ENCODE assay signal across 9 mouse cellular contexts in genomic region chr6:85510476-85510875, GRCm38 (mm10). TPM values are rescaled to one million over a fixed set of nuclear protein-coding genes. Genes with fewer than 3 reads are reported as not detected.
DNase-seq lines count a peak whose midpoint lies in the region; ATAC-seq and TF ChIP-seq lines count a peak whose summit lies in the region.
"Had no signal": no experiment of that assay in that cellular context is flagged by ENCODE, and none has a peak within 500 bp of the region (broad histone marks: within the 10 kb centered on the region; RNA-seq: fewer than 3 reads in every experiment).

No protein-coding gene starts in this region.

- no peaks in the 10 kb centered on the region for H3K4me1 ChIP-seq in intestine, postnatal 0 days (replicated peaks; ENCODE audit: control insufficient read depth, insufficient read depth, low read length)
- H3K4me1 ChIP-seq in intestine, embryonic 16.5 days (ENCODE audit: control insufficient read depth, insufficient read depth, low read length) = peaks cover 20% of the 10 kb centered on the region
- H3K4me1 ChIP-seq in MEL (ENCODE audit: control insufficient read depth in 1 of 2, insufficient read depth in 2 of 2, low read length in 2 of 2) = no peaks in the 10 kb centered on the region
- H3K4me1 ChIP-seq in limb, embryonic 11.5 days (ENCODE audit: control insufficient read depth, insufficient read depth, low read length) = peaks cover 18% of the 10 kb centered on the region

- H3K4me2 ChIP-seq in intestine, postnatal 0 days (replicated peaks; ENCODE audit: low read depth) = no peak overlapping the region
- H3K4me2 ChIP-seq in intestine, embryonic 16.5 days (ENCODE audit: low read depth, low read length) = no peak overlapping the region
- H3K4me2 ChIP-seq in limb, embryonic 11.5 days (ENCODE audit: low read depth, severe bottlenecking) = no peak overlapping the region

- no peak overlapping the region for H3K4me3 ChIP-seq in intestine, postnatal 0 days (ENCODE audit: low read depth, low read length)
- H3K4me3 ChIP-seq in intestine, embryonic 16.5 days (ENCODE audit: low read length) = no peak overlapping the region
- no peak overlapping the region for H3K4me3 ChIP-seq in MEL (ENCODE audit: control insufficient read depth in 1 of 2, insufficient read depth in 1 of 2, low read depth in 2 of 2, low read length in 2 of 2)
- H3K4me3 ChIP-seq in limb, embryonic 11.5 days (ENCODE audit: low read depth, low read length) = no peak overlapping the region

- DNase-seq in MEL (ENCODE audit: low read depth, low spot score) = peak; percentile 18
- peak; percentile 91 for DNase-seq in brain, adult 2 months (ENCODE audit: low read depth, low spot score)
- peak; percentile 56 to 76 for DNase-seq in frontal cortex, postnatal 14 days (ENCODE audit: low spot score in 2 of 2)
- peak; percentile 76 for DNase-seq in limb, embryonic 11.5 days (ENCODE audit: low spot score)
- peak; percentile 87 for DNase-seq in right cerebral cortex, postnatal 4 days

- H3K79me2 ChIP-seq in MEL (ENCODE audit: control insufficient read depth, insufficient read depth, low read length, poor library complexity) = no peaks in the 10 kb centered on the region

- H3K27ac ChIP-seq in intestine, postnatal 0 days (ENCODE audit: low read depth, low read length) = no peak overlapping the region
- H3K27ac ChIP-seq in intestine, embryonic 16.5 days (ENCODE audit: low read length) = no peak overlapping the region
- no peak overlapping the region for H3K27ac ChIP-seq in MEL (ENCODE audit: control insufficient read depth, low read depth, low read length)
- H3K27ac ChIP-seq in limb, embryonic 11.5 days (replicated peaks; ENCODE audit: low read depth, low read length) = no peak overlapping the region
- H3K27ac ChIP-seq: limb, embryonic 13.5 days had no signal

- no peak overlapping the region for H3K9ac ChIP-seq in intestine, postnatal 0 days (ENCODE audit: low read depth, low read length)
- no peak overlapping the region for H3K9ac ChIP-seq in intestine, embryonic 16.5 days (ENCODE audit: low read depth, low read length)
- H3K9ac ChIP-seq in MEL (ENCODE audit: control insufficient read depth, low read depth, low read length, poor library complexity, severe bottlenecking) = no peak overlapping the region
- no peak overlapping the region for H3K9ac ChIP-seq in limb, embryonic 11.5 days (ENCODE audit: low read length)
- H3K9ac ChIP-seq: limb, embryonic 13.5 days had no signal

- TF ChIP-seq EP300 in MEL (IDR thresholded peaks at IDR 0.05; ENCODE audit: low read depth in 1 of 2, low read length in 2 of 2) = no peak

- H3K9me3 ChIP-seq in intestine, postnatal 0 days (ENCODE audit: control insufficient read depth) = no peaks in the 10 kb centered on the region
- no peaks in the 10 kb centered on the region for H3K9me3 ChIP-seq in intestine, embryonic 16.5 days (ENCODE audit: control insufficient read depth, low read length)
- no peaks in the 10 kb centered on the region for H3K9me3 ChIP-seq in MEL (replicated peaks; ENCODE audit: insufficient read depth, low read length)
- H3K9me3 ChIP-seq in limb, embryonic 11.5 days (ENCODE audit: control insufficient read depth, low read length) = no peaks in the 10 kb centered on the region

- 6% methylated on average over 6 of the region's 6 CpGs for WGBS in intestine, postnatal 0 days
- WGBS in intestine, embryonic 16.5 days = 7% methylated on average over 6 of the region's 6 CpGs
- 2% methylated on average over 6 of the region's 6 CpGs for WGBS in limb, embryonic 11.5 days

- peak; percentile 70 for TF ChIP-seq CTCF in intestine, postnatal 0 days (IDR thresholded peaks at IDR 0.05; ENCODE audit: low read depth)
- peak in 2 of 3 experiments; percentile 62 to 64; a peak in 5 of 6 replicates for TF ChIP-seq CTCF in MEL (IDR thresholded peaks at IDR 0.05 in 2 of 3, conservative IDR thresholded peaks at IDR 0.05 in 1 of 3; ENCODE audit: control insufficient read depth in 1 of 3, insufficient read depth in 1 of 3, low read depth in 2 of 3, low read length in 3 of 3, poor library complexity in 1 of 3, severe bottlenecking in 1 of 3)

- no peak for TF ChIP-seq POLR2A in MEL (IDR thresholded peaks at IDR 0.05; ENCODE audit: control insufficient read depth in 1 of 2, insufficient read depth in 1 of 2, low read depth in 1 of 2, low read length in 2 of 2, poor library complexity in 1 of 2)

- peaks cover 49% of the 10 kb centered on the region for H3K27me3 ChIP-seq in intestine, postnatal 0 days (replicated peaks; ENCODE audit: control insufficient read depth, insufficient read depth, low read length)
- peaks cover 56% of the 10 kb centered on the region for H3K27me3 ChIP-seq in intestine, embryonic 16.5 days (replicated peaks; ENCODE audit: control insufficient read depth, insufficient read depth, low read length)
- H3K27me3 ChIP-seq in MEL (ENCODE audit: control insufficient read depth in 1 of 2, insufficient read depth in 2 of 2, low read length in 2 of 2) = no peaks in the 10 kb centered on the region
- peaks cover 54% of the 10 kb centered on the region for H3K27me3 ChIP-seq in limb, embryonic 11.5 days (ENCODE audit: control insufficient read depth, insufficient read depth, low read length)

- ATAC-seq in intestine, postnatal 0 days = no peak
- no peak for ATAC-seq in intestine, embryonic 16.5 days
- ATAC-seq in limb, embryonic 11.5 days (ENCODE audit: insufficient number of reproducible peaks, low FRiP score, low TSS enrichment, low read depth) = no peak
- ATAC-seq in erythroid progenitor cell, adult 5-6 weeks (replicated peaks; ENCODE audit: low FRiP score, poor library complexity, severe bottlenecking) = no peak

- H3K36me3 ChIP-seq in intestine, postnatal 0 days (ENCODE audit: control insufficient read depth, insufficient read depth) = no peaks in the 10 kb centered on the region; the same call in 1 of the 2 replicates
- H3K36me3 ChIP-seq in intestine, embryonic 16.5 days (ENCODE audit: control insufficient read depth, insufficient read depth, low read length) = no peaks in the 10 kb centered on the region
- H3K36me3 ChIP-seq in MEL (ENCODE audit: control insufficient read depth in 1 of 2, insufficient read depth in 2 of 2, low read length in 2 of 2) = no peaks in the 10 kb centered on the region
- H3K36me3 ChIP-seq in limb, embryonic 11.5 days (ENCODE audit: control insufficient read depth, insufficient read depth, low read length) = no peaks in the 10 kb centered on the region
- H3K36me3 ChIP-seq: limb, embryonic 13.5 days had no signal

- peak; percentile 19 for TF ChIP-seq RAD21 in MEL (IDR thresholded peaks at IDR 0.05; ENCODE audit: low read depth, low read length)

TF ChIP-seq in MEL, 35 proteins besides CTCF, POLR2A, EP300 and RAD21 (continues in another document):
- TF ChIP-seq SMC3 (IDR thresholded peaks at IDR 0.05; ENCODE audit: low read depth, low read length) (peak; percentile 61), ZC3H11A (IDR thresholded peaks at IDR 0.05; ENCODE audit: low read depth, low read length) (0 out of 2 replicates have a peak, but pooled peaks have one; percentile 6), ZKSCAN1 (IDR thresholded peaks at IDR 0.05; ENCODE audit: low read depth, low read length) (no peak), CHD1 (IDR thresholded peaks at IDR 0.05; ENCODE audit: low read depth, low read length) (no peak), HCFC1 (IDR thresholded peaks at IDR 0.05; ENCODE audit: low read depth, low read length) (no peak)

RNA-seq across cellular contexts. Expression of gene Egr4, which starts 2.9 kb away (rescaled TPM):
- not detected in 2 replicates for polyA plus RNA-seq in intestine, postnatal 0 days (2015; fragmentation: Nextera tagmentation; extraction: Ambion mirVana)
- not detected in 2 replicates for polyA plus RNA-seq in intestine, embryonic 16.5 days (2015; fragmentation: Nextera tagmentation; extraction: Ambion mirVana)
- not detected in 2 replicates for total RNA-seq in MEL (2012; rRNA removed)
- not detected for polyA plus RNA-seq in MEL (2012; ENCODE audit: insufficient read depth in 1 of 2, insufficient read length in 2 of 2, low read depth in 1 of 2, low replicate concordance in 2 of 2, missing spikeins in 1 of 2)
- polyA plus RNA-seq in limb, embryonic 11.5 days (2014; fragmentation: Nextera tagmentation; extraction: Ambion mirVana) = not detected in 2 replicates
- total RNA-seq in erythroid progenitor cell, adult 5-6 weeks (2015; ENCODE audit: low replicate concordance) = not detected in 2 replicates
- not detected in 2 replicates for total RNA-seq in erythroid progenitor cell, adult 5-6 weeks (2017; ENCODE audit: low replicate concordance)
- polyA plus RNA-seq: limb, embryonic 13.5 days had no signal

RNA-seq across cellular contexts. Expression of gene Fbxo41, which starts 7.7 kb away (rescaled TPM):
- 0.09 and 0.10 TPM in 2 replicates for polyA plus RNA-seq in intestine, postnatal 0 days (2015; fragmentation: Nextera tagmentation; extraction: Ambion mirVana)
- 0.12 and 0.16 TPM in 2 replicates for polyA plus RNA-seq in intestine, embryonic 16.5 days (2015; fragmentation: Nextera tagmentation; extraction: Ambion mirVana)
- 0.04 TPM in 1 of 2 replicates, not detected in the other for total RNA-seq in MEL (2012; rRNA removed)
- under 1 TPM in 1 of 2 experiments, not detected in 1; 0.01 TPM for polyA plus RNA-seq in MEL (2012; ENCODE audit: insufficient read depth in 1 of 2, insufficient read length in 2 of 2, low read depth in 1 of 2, low replicate concordance in 2 of 2, missing spikeins in 1 of 2)
- 1.5 and 1.7 TPM in 2 replicates for polyA plus RNA-seq in limb, embryonic 11.5 days (2014; fragmentation: Nextera tagmentation; extraction: Ambion mirVana)
- not detected in 2 replicates for total RNA-seq in erythroid progenitor cell, adult 5-6 weeks (2015; ENCODE audit: low replicate concordance)
- total RNA-seq in erythroid progenitor cell, adult 5-6 weeks (2017; ENCODE audit: low replicate concordance) = not detected in 2 replicates

RNA-seq across cellular contexts. Expression of gene Pradc1, which starts 58.7 kb away (rescaled TPM):
- 23.2 and 23.7 TPM in 2 replicates for polyA plus RNA-seq in intestine, postnatal 0 days (2015; fragmentation: Nextera tagmentation; extraction: Ambion mirVana)
- 39.4 and 41.2 TPM in 2 replicates for polyA plus RNA-seq in intestine, embryonic 16.5 days (2015; fragmentation: Nextera tagmentation; extraction: Ambion mirVana)
- 29.3 and 33.6 TPM in 2 replicates for total RNA-seq in MEL (2012; rRNA removed)
- polyA plus RNA-seq in MEL (2012; ENCODE audit: insufficient read depth in 1 of 2, insufficient read length in 2 of 2, low read depth in 1 of 2, low replicate concordance in 2 of 2, missing spikeins in 1 of 2) = 10 to 100 TPM in 1 of 2 experiments, not detected in 1; 47.9 TPM
- 19.6 and 20.9 TPM in 2 replicates for polyA plus RNA-seq in limb, embryonic 11.5 days (2014; fragmentation: Nextera tagmentation; extraction: Ambion mirVana)
- total RNA-seq in erythroid progenitor cell, adult 5-6 weeks (2015; ENCODE audit: low replicate concordance) = 17.7 and 18.9 TPM in 2 replicates
- 1.4 and 3.1 TPM in 2 replicates for total RNA-seq in erythroid progenitor cell, adult 5-6 weeks (2017; ENCODE audit: low replicate concordance)

RNA-seq across cellular contexts. Expression of gene Cct7, which starts 59.2 kb away (rescaled TPM):
- polyA plus RNA-seq in intestine, postnatal 0 days (2015; fragmentation: Nextera tagmentation; extraction: Ambion mirVana) = 152 and 159 TPM in 2 replicates
- polyA plus RNA-seq in intestine, embryonic 16.5 days (2015; fragmentation: Nextera tagmentation; extraction: Ambion mirVana) = 417 and 458 TPM in 2 replicates
- 660 and 731 TPM in 2 replicates for total RNA-seq in MEL (2012; rRNA removed)
- 100 to 1,000 TPM; 222 to 660 TPM for polyA plus RNA-seq in MEL (2012; ENCODE audit: insufficient read depth in 1 of 2, insufficient read length in 2 of 2, low read depth in 1 of 2, low replicate concordance in 2 of 2, missing spikeins in 1 of 2)
- 706 and 718 TPM in 2 replicates for polyA plus RNA-seq in limb, embryonic 11.5 days (2014; fragmentation: Nextera tagmentation; extraction: Ambion mirVana)
- 97.7 and 102 TPM in 2 replicates for total RNA-seq in erythroid progenitor cell, adult 5-6 weeks (2015; ENCODE audit: low replicate concordance)
- 82.3 and 112 TPM in 2 replicates for total RNA-seq in erythroid progenitor cell, adult 5-6 weeks (2017; ENCODE audit: low replicate concordance)

Comparison
In these comparisons a context has a peak if more than half of its experiments do, and no peak if none do; other contexts are left out.
1. DNase-seq: peak in every context shown above with its lines; median percentile 91 in brain, adult 2 months; 87 in right cerebral cortex, postnatal 4 days; 76 in limb, embryonic 11.5 days; 66 in frontal cortex, postnatal 14 days; 18 in MEL.